Mouse (Mus musculus) megakaryocyte, embryonic 14.5 days (primary cell): Measurements from ENCODE around the gene Nlrp4e.
"Not testable (repeated sequence)": the region's sequence is repeated elsewhere in the genome, so short reads cannot be mapped to it uniquely, and the experiment has no call there.

Source experiments
- FLI1 ChIP-seq: IDR thresholded peaks from 2 replicates; pipeline ENCODE4 v1.6.1; 2012; ENCODE audit warnings: low read length, inconsistent platforms, mixed read lengths
- GATA1 ChIP-seq: IDR thresholded peaks from 3 replicates; pipeline ENCODE4 v1.6.1; 2012; ENCODE audit warnings: mixed read lengths, low read length, inconsistent platforms, borderline replicate concordance

DNA sequence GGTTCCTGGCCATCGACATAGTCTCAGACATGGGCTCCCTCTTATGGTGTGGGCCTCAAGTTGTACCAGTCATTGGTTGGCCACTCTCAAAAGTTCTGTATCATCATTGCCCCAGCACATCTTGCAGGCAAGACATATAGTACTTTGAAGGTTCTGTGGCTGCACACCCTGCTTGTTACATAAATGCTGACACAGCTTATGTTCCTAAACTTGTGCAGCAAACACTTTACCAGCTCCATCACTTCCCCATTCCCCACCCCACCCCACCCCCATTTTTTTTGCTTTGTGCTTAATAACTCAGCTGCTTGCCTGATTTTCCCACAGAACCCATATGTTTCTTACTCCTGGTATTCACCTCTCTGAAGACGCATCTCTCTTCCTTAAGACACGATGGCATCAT, at the start of gene Nlrp4e:
- TF ChIP-seq GATA1, FLI1: not testable (repeated sequence)
